Mouse (Mus musculus) small intestine, adult 2 months (tissue): ENCODE measurements around the gene Mmd2.

ENCODE experiments used
- CTCF ChIP-seq: fragments of 200-500 bp; IDR thresholded peaks from 2 replicates; pipeline ENCODE4 v1.5.1; 2012; ENCODE audit warnings: low read depth, mild to moderate bottlenecking, control low read depth, inconsistent platforms, low read length, moderate library complexity, mixed read lengths; ENCODE audit not compliant: insufficient replicate concordance, insufficient read length; ENCODE audit errors: extremely low read depth
- POLR2A ChIP-seq: fragments of 200-500 bp; IDR thresholded peaks from 2 replicates; pipeline ENCODE4 v1.6.1; 2012; ENCODE audit warnings: low read depth, mild to moderate bottlenecking, control low read depth, inconsistent platforms, low read length, moderate library complexity

DNA sequence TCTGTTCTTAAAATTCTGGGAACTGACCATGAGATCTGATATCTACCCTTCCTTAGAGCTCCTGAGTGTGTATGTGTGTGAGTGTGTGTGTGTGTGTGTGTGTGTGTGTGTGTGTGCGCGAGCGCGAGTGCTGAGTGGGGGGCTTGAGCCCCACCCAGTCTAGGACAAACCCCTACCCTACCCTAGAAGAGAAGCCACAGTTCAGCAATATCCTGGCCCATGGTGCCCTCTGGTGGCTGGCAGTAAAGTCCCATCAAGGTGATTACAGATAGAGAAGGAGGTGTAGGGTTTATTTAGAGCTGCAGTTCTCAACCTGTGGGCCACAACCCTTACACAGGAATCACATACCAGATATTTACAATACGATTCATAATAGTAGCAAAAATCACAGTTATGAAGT is 11.3 kb upstream of the Mmd2 start:
- peak; percentile 56; the same call in 1 of the 2 replicates for TF ChIP-seq CTCF
- no peak for TF ChIP-seq POLR2A
